ENCODE assay signal across 8 mouse cellular contexts in the genomic region with DNA sequence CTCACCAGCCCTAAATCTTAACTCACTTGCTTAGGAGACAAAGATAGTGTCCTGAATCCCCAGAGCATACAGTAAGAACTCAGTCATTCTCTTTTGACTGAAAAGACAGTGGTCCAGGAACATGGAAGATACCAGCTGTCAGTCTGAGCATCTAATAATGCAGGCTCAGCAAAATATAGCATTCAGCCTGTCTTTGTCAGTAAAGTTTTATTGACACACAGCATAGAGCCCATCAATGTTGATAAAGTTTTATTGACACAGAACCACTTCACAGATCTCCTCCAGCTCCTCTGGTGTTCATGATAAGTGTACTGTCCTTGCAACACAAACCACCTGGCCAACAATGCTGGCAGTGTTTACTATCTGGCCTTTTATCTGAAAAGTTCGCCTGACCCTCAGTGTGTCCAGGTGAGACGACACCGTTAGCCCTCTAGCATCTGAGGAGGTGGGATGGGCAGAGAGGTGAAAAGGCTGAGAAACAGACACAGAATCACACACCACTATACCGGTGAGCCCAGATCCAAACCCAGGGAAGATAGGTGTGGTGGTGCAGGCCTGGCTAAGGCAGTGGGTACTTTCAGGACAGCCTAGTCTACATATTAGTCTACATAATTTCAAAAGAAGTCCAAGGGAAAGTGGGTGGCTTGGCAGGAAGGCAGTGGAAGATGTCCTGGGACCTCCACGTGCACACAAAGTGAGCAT. TPM values are rescaled to one million over a fixed set of nuclear protein-coding genes. Genes with fewer than 3 reads are reported as not detected.
DNase-seq lines count a peak whose midpoint lies in the region; ATAC-seq lines count a peak whose summit lies in the region.
"Had no signal": no experiment of that assay in that cellular context is flagged by ENCODE, and none has a peak within 500 bp of the region (broad histone marks: within the 10 kb centered on the region; RNA-seq: fewer than 3 reads in every experiment).

No protein-coding gene starts in this region.

- no peak for ATAC-seq in hindbrain, embryonic 13.5 days (ENCODE audit: low FRiP score)
- no peak for ATAC-seq in hindbrain, embryonic 16.5 days
- no peak for ATAC-seq in midbrain, embryonic 16.5 days
- no peak for ATAC-seq in hindbrain, embryonic 14.5 days (ENCODE audit: low FRiP score)

- DNase-seq in midbrain, embryonic 10.5 days (ENCODE audit: low spot score), result no peak
- DNase-seq in hindbrain, embryonic 14.5 days (ENCODE audit: low spot score), result no peak
- DNase-seq in urinary bladder, adult 2 months (ENCODE audit: low spot score), result no peak
- no peak for DNase-seq in yolk sac, embryonic 10.5 days (ENCODE audit: low spot score)

- H3K9me3 ChIP-seq in hindbrain, embryonic 13.5 days, result no peaks in the 10 kb centered on the region
- no peaks in the 10 kb centered on the region for H3K9me3 ChIP-seq in hindbrain, embryonic 16.5 days (ENCODE audit: control insufficient read depth, low read length)
- no peaks in the 10 kb centered on the region for H3K9me3 ChIP-seq in midbrain, embryonic 10.5 days (replicated peaks)
- H3K9me3 ChIP-seq in midbrain, embryonic 16.5 days (replicated peaks; ENCODE audit: control insufficient read depth, low read length, poor library complexity, severe bottlenecking), result no peaks in the 10 kb centered on the region
- H3K9me3 ChIP-seq in hindbrain, embryonic 14.5 days (ENCODE audit: control insufficient read depth, low read length), result no peaks in the 10 kb centered on the region

- H3K9ac ChIP-seq in hindbrain, embryonic 13.5 days, result peak overlapping the region; percentile 97
- H3K9ac ChIP-seq in hindbrain, embryonic 16.5 days (ENCODE audit: low read depth, low read length), result no peak overlapping the region
- no peak overlapping the region for H3K9ac ChIP-seq in midbrain, embryonic 16.5 days (ENCODE audit: low read depth, low read length)
- H3K9ac ChIP-seq in hindbrain, embryonic 14.5 days, result peak overlapping the region; percentile 97; the same call in 1 of the 2 replicates

- H3K4me1 ChIP-seq in hindbrain, embryonic 13.5 days (replicated peaks), result peaks cover 37% of the 10 kb centered on the region
- H3K4me1 ChIP-seq in hindbrain, embryonic 16.5 days (ENCODE audit: control insufficient read depth, insufficient read depth, low read depth, low read length), result peaks cover 23% of the 10 kb centered on the region
- peaks cover 44% of the 10 kb centered on the region for H3K4me1 ChIP-seq in midbrain, embryonic 10.5 days
- H3K4me1 ChIP-seq in midbrain, embryonic 16.5 days (ENCODE audit: control insufficient read depth, insufficient read depth, low read length), result peaks cover 18% of the 10 kb centered on the region
- peaks cover 16% of the 10 kb centered on the region; the same call in 1 of the 2 replicates for H3K4me1 ChIP-seq in hindbrain, embryonic 14.5 days (replicated peaks; ENCODE audit: control insufficient read depth, insufficient read depth, low read length)

- H3K4me3 ChIP-seq in hindbrain, embryonic 13.5 days, result peak overlapping the region; percentile 96
- H3K4me3 ChIP-seq in hindbrain, embryonic 16.5 days (ENCODE audit: low read length), result no peak overlapping the region
- peak overlapping the region; percentile 95; the same call in 1 of the 2 replicates for H3K4me3 ChIP-seq in midbrain, embryonic 10.5 days
- H3K4me3 ChIP-seq in midbrain, embryonic 16.5 days (ENCODE audit: low read depth, low read length), result no peak overlapping the region
- no peak overlapping the region for H3K4me3 ChIP-seq in hindbrain, embryonic 14.5 days (replicated peaks; ENCODE audit: low read length)

- H3K27me3 ChIP-seq in hindbrain, embryonic 13.5 days, result 0 out of 2 replicates have a peak, but pooled peaks cover 4% of the 10 kb centered on the region
- no peaks in the 10 kb centered on the region for H3K27me3 ChIP-seq in hindbrain, embryonic 16.5 days (replicated peaks; ENCODE audit: control insufficient read depth, insufficient read depth, low read length)
- H3K27me3 ChIP-seq in midbrain, embryonic 10.5 days (ENCODE audit: low read depth, poor library complexity, severe bottlenecking), result peaks cover 2% of the 10 kb centered on the region
- no peaks in the 10 kb centered on the region; the same call in 1 of the 2 replicates for H3K27me3 ChIP-seq in midbrain, embryonic 16.5 days (ENCODE audit: control insufficient read depth, insufficient read depth, low read depth, low read length)
- no peaks in the 10 kb centered on the region for H3K27me3 ChIP-seq in hindbrain, embryonic 14.5 days (ENCODE audit: control insufficient read depth, insufficient read depth, low read length)

- peak overlapping the region; percentile 94 for H3K27ac ChIP-seq in hindbrain, embryonic 13.5 days
- H3K27ac ChIP-seq in hindbrain, embryonic 16.5 days (ENCODE audit: low read depth, low read length), result no peak overlapping the region
- no peak overlapping the region for H3K27ac ChIP-seq in midbrain, embryonic 10.5 days (replicated peaks)
- no peak overlapping the region for H3K27ac ChIP-seq in midbrain, embryonic 16.5 days (ENCODE audit: low read length)
- H3K27ac ChIP-seq in hindbrain, embryonic 14.5 days, result no peak overlapping the region

- H3K36me3 ChIP-seq in hindbrain, embryonic 13.5 days, result 0 out of 2 replicates have a peak, but pooled peaks cover 3% of the 10 kb centered on the region
- H3K36me3 ChIP-seq in hindbrain, embryonic 16.5 days (ENCODE audit: control insufficient read depth, insufficient read depth, low read length), result no peaks in the 10 kb centered on the region
- H3K36me3 ChIP-seq in midbrain, embryonic 10.5 days, result peaks cover 9% of the 10 kb centered on the region
- H3K36me3 ChIP-seq in midbrain, embryonic 16.5 days (ENCODE audit: control insufficient read depth, insufficient read depth, low read length), result no peaks in the 10 kb centered on the region
- no peaks in the 10 kb centered on the region for H3K36me3 ChIP-seq in hindbrain, embryonic 14.5 days (replicated peaks; ENCODE audit: control insufficient read depth, insufficient read depth)

- WGBS in hindbrain, embryonic 13.5 days, result 82% methylated on average over 5 of the region's 5 CpGs
- 86% methylated on average over 5 of the region's 5 CpGs for WGBS in hindbrain, embryonic 16.5 days
- 89% methylated on average over 5 of the region's 5 CpGs for WGBS in midbrain, embryonic 10.5 days
- WGBS in midbrain, embryonic 16.5 days, result 84% methylated on average over 5 of the region's 5 CpGs
- WGBS in hindbrain, embryonic 14.5 days, result 83% methylated on average over 5 of the region's 5 CpGs

- no peak overlapping the region for H3K4me2 ChIP-seq in hindbrain, embryonic 13.5 days
- no peak overlapping the region for H3K4me2 ChIP-seq in hindbrain, embryonic 16.5 days (ENCODE audit: low read length)
- H3K4me2 ChIP-seq in midbrain, embryonic 16.5 days (ENCODE audit: low read length), result no peak overlapping the region; the same call in 1 of the 2 replicates
- 0 out of 2 replicates have a peak overlapping the region, but pooled peaks have one; percentile 72 for H3K4me2 ChIP-seq in hindbrain, embryonic 14.5 days (replicated peaks)

RNA-seq across cellular contexts. Expression of gene Palm, which starts 0.9 kb away (rescaled TPM):
- polyA plus RNA-seq in hindbrain, embryonic 13.5 days (2015; fragmentation: Nextera tagmentation; extraction: Ambion mirVana), result 240 and 252 TPM in 2 replicates
- polyA plus RNA-seq in hindbrain, embryonic 16.5 days (2015; fragmentation: Nextera tagmentation; extraction: Ambion mirVana), result 297 and 309 TPM in 2 replicates
- polyA plus RNA-seq in midbrain, embryonic 10.5 days (2016; fragmentation: Nextera tagmentation; extraction: Ambion mirVana), result 130 and 153 TPM in 2 replicates
- polyA plus RNA-seq in midbrain, embryonic 16.5 days (2015; fragmentation: Nextera tagmentation; extraction: Ambion mirVana), result 318 and 333 TPM in 2 replicates
- 240 and 247 TPM in 2 replicates for polyA plus RNA-seq in hindbrain, embryonic 14.5 days (2014; fragmentation: Nextera tagmentation; extraction: Ambion mirVana)
- polyA plus RNA-seq in urinary bladder, adult 2 months (2012; rRNA removed), result 52.6 and 77.5 TPM in 2 replicates

RNA-seq across cellular contexts. Expression of gene Prss57, which starts 1.7 kb away (rescaled TPM):
- polyA plus RNA-seq in hindbrain, embryonic 13.5 days (2015; fragmentation: Nextera tagmentation; extraction: Ambion mirVana), result 0.18 TPM in 1 of 2 replicates, not detected in the other
- 0.31 TPM in 1 of 2 replicates, not detected in the other for polyA plus RNA-seq in hindbrain, embryonic 16.5 days (2015; fragmentation: Nextera tagmentation; extraction: Ambion mirVana)
- polyA plus RNA-seq in midbrain, embryonic 10.5 days (2016; fragmentation: Nextera tagmentation; extraction: Ambion mirVana), result 0.05 TPM in 1 of 2 replicates, not detected in the other
- 0.19 TPM in 2 replicates for polyA plus RNA-seq in midbrain, embryonic 16.5 days (2015; fragmentation: Nextera tagmentation; extraction: Ambion mirVana)
- 0.08 and 0.29 TPM in 2 replicates for polyA plus RNA-seq in hindbrain, embryonic 14.5 days (2014; fragmentation: Nextera tagmentation; extraction: Ambion mirVana)
- 0.47 and 0.49 TPM in 2 replicates for polyA plus RNA-seq in urinary bladder, adult 2 months (2012; rRNA removed)
- polyA plus RNA-seq: heart, postnatal 0 days had no signal

RNA-seq across cellular contexts. Expression of gene Fstl3, which starts 15.4 kb away (rescaled TPM):
- polyA plus RNA-seq in hindbrain, embryonic 13.5 days (2015; fragmentation: Nextera tagmentation; extraction: Ambion mirVana), result 1.3 and 1.4 TPM in 2 replicates
- polyA plus RNA-seq in hindbrain, embryonic 16.5 days (2015; fragmentation: Nextera tagmentation; extraction: Ambion mirVana), result 2.6 and 3.0 TPM in 2 replicates
- polyA plus RNA-seq in midbrain, embryonic 10.5 days (2016; fragmentation: Nextera tagmentation; extraction: Ambion mirVana), result 1.1 and 1.8 TPM in 2 replicates
- polyA plus RNA-seq in midbrain, embryonic 16.5 days (2015; fragmentation: Nextera tagmentation; extraction: Ambion mirVana), result 2.2 and 3.5 TPM in 2 replicates
- 1.6 and 2.2 TPM in 2 replicates for polyA plus RNA-seq in hindbrain, embryonic 14.5 days (2014; fragmentation: Nextera tagmentation; extraction: Ambion mirVana)
- polyA plus RNA-seq in urinary bladder, adult 2 months (2012; rRNA removed), result 41.4 and 44.3 TPM in 2 replicates

RNA-seq across cellular contexts. Expression of gene Rnf126, which starts 25.7 kb away (rescaled TPM):
- polyA plus RNA-seq in hindbrain, embryonic 13.5 days (2015; fragmentation: Nextera tagmentation; extraction: Ambion mirVana), result 87.9 and 90.7 TPM in 2 replicates
- polyA plus RNA-seq in hindbrain, embryonic 16.5 days (2015; fragmentation: Nextera tagmentation; extraction: Ambion mirVana), result 74.2 and 101 TPM in 2 replicates
- 109 and 118 TPM in 2 replicates for polyA plus RNA-seq in midbrain, embryonic 10.5 days (2016; fragmentation: Nextera tagmentation; extraction: Ambion mirVana)
- 90.2 and 92.3 TPM in 2 replicates for polyA plus RNA-seq in midbrain, embryonic 16.5 days (2015; fragmentation: Nextera tagmentation; extraction: Ambion mirVana)
- 92.8 and 96.7 TPM in 2 replicates for polyA plus RNA-seq in hindbrain, embryonic 14.5 days (2014; fragmentation: Nextera tagmentation; extraction: Ambion mirVana)
- 54.5 and 59.4 TPM in 2 replicates for polyA plus RNA-seq in urinary bladder, adult 2 months (2012; rRNA removed)

RNA-seq across cellular contexts. Expression of gene Misp, which starts 28.3 kb away (rescaled TPM):
- 0.84 and 1.0 TPM in 2 replicates for polyA plus RNA-seq in hindbrain, embryonic 13.5 days (2015; fragmentation: Nextera tagmentation; extraction: Ambion mirVana)
- 0.46 and 0.59 TPM in 2 replicates for polyA plus RNA-seq in hindbrain, embryonic 16.5 days (2015; fragmentation: Nextera tagmentation; extraction: Ambion mirVana)
- 0.46 and 0.67 TPM in 2 replicates for polyA plus RNA-seq in midbrain, embryonic 10.5 days (2016; fragmentation: Nextera tagmentation; extraction: Ambion mirVana)
- polyA plus RNA-seq in midbrain, embryonic 16.5 days (2015; fragmentation: Nextera tagmentation; extraction: Ambion mirVana), result 0.34 and 0.73 TPM in 2 replicates
- polyA plus RNA-seq in hindbrain, embryonic 14.5 days (2014; fragmentation: Nextera tagmentation; extraction: Ambion mirVana), result 0.08 and 0.74 TPM in 2 replicates
- polyA plus RNA-seq in urinary bladder, adult 2 months (2012; rRNA removed), result 0.66 and 0.92 TPM in 2 replicates

Comparison
In these comparisons a context has a peak if more than half of its experiments do, and no peak if none do; other contexts are left out.
1. H3K4me3 ChIP-seq: peak in hindbrain, embryonic 13.5 days (single experiment) and midbrain, embryonic 10.5 days (single experiment); none in hindbrain, embryonic 16.5 days (single experiment), midbrain, embryonic 16.5 days (single experiment) and hindbrain, embryonic 14.5 days (single experiment).
2. H3K9ac ChIP-seq: peak in hindbrain, embryonic 13.5 days (single experiment) and hindbrain, embryonic 14.5 days (single experiment); none in hindbrain, embryonic 16.5 days (single experiment) and midbrain, embryonic 16.5 days (single experiment).